Mouse (Mus musculus) hematopoietic stem cell, adult 5-6 weeks (primary cell): ENCODE results near the gene Aifm2. TPM values are rescaled to one million over a fixed set of nuclear protein-coding genes. Genes with fewer than 3 reads are reported as not detected.

Experiments
- ATAC-seq, 2 experiments: fragments of 125-278 bp in 1 of 2; replicated peaks in 1 of 2; 2 replicates each; pipeline ENCODE4 v1.8.0; 2016 to 2017; ENCODE audit warnings: inconsistent platforms in 2 of 2, mild to moderate bottlenecking in 2 of 2, moderate number of reproducible peaks in 2 of 2, low read depth in 1 of 2, moderate TSS enrichment in 1 of 2; ENCODE audit not compliant: low FRiP score in 2 of 2, poor library complexity in 2 of 2, severe bottlenecking in 2 of 2, insufficient read depth in 1 of 2, low TSS enrichment in 1 of 2
- total RNA-seq: library from RNA; stranded (forward); fragments of 172-1452, 232-1000 nt; gene quantifications from 2 replicates; pipeline ENCODE4 v1.2.3, GENCODE M21; 2017

Aifm2 gene
- total RNA-seq, 1 experiment from 2014 or later: 3.8 TPM

DNA sequence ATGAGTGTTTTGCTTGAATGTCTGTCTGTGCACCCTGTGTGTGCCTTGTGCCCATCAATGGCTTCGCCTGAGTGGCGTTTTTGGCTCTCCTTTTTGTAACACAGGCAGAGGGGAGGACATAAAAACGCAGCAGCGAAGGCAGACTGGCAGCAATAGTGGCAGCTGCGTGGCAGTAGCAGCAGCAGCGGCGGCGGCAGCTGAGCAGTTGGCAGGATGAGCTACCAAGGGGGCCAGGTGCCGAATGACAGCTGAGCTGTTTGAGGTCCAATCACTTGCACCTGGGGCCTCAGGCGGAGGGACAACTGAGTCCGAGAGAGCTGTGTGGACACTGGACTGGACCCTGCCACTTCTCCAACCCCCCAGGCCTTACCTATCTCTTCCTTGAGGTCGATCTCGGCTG lies 32.2 kb downstream of the Aifm2 start:
- no peak for ATAC-seq

DNA sequence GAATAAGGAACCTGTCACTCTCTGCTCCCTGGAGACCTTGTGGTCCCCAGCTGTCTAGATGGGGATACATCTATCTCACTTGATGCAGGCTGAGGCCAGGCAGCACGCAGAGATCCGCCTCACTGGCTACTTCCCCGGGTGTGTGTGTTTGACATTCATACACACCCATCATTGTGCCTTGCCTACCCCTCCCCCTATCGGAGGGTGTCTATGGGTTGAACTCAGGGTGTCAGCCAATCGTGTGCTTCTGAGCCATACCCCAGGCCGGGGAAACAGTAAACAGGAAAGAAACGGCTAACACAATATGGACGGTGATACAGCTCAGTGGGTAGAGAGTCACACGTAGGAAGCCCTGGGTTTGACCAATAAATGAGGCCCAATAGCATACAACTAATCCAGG lies 35.0 kb downstream of the Aifm2 start:
- no peak for ATAC-seq

DNA sequence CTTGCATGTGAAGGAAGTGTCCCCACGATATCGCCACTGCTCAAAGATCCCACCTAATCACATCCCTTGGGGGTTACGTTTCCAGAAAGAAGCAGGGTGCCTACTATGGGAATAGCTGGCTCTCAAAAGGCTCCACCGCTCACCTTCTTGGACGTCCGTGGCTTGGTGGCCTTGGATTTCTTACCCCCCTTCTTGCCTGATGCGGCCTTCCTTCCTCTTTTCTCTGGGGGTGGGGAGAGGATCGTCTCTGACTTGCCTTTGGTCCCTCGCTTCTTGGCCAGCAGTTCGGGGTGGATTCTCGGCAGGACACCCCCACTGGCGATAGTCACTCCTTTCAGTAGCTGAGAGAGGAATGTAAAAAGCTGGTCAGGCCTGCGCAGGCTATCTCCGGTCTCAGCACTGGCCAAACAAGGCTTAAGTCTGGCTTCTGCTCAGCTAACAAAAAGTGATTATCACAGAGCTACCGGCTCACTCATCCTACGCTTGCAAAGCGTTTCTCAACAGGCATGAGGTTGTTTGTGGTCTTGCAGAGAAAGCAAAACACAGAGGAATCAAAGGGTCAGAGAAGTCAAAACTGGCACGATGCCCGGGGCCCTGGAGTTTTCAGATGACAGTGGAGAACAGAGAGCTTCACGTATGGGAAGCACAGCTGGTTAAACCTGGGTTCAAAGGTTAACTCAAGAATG lies 36.6 kb downstream of the Aifm2 start:
- ATAC-seq: peak; percentile 71 to 82

DNA sequence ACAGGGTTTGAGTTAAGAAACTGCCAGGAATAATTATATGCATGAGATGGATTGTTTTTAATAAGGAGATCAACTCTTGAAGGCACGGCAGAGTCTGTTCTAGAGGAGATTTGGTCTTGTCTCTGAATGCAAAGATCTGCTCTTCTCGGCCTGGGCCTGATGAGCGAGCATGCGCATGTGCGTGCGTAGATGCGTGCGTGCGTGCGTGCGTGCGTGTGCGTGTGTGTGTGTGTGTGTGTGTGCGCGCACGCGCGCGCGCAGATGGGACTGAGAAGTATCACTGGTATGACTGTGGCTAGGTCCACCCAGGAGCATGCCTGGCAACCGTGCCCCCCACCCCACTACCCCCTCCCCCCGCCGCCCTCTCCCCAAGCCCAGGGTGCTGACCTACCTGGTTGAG lies 38.0 kb downstream of the Aifm2 start:
- no peak for ATAC-seq

DNA sequence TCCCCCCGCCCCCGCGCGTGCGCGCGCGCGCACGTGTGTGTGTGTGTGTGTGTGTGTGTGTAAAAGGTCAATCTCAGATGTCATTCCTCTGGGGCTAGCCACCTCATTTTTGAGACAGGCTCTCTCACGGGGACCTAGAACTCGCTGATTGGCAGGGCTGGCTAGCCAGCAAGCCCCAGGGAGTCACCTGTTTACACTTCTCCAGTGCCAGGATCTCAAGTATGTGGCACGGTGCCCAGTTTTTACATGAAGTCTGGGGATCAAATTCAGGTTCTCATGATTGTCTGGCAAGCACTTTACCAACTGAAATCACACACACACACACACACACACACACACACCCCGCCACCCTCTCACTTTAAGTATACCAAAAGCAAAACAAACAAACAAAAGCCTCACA lies 42.0 kb downstream of the Aifm2 start:
- no peak for ATAC-seq

DNA sequence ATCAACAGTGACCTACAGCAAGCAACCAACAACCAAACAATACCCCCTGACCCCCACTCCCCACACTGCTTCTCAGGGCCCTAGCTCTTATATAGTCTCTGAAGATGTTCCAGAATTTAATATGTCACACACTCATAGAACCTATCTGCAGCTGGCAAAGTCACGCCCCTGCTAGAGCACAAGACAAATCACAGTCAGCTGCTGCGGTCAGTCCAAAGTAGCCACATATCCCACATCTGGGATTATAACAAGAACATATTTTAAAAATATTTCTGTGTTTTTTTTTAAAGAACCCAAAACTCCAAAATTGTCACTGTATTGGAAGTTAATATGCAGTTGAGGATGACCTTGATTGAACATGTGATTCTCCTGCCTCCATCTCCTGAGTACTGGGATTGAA lies 43.8 kb downstream of the Aifm2 start:
- ATAC-seq: no peak

DNA sequence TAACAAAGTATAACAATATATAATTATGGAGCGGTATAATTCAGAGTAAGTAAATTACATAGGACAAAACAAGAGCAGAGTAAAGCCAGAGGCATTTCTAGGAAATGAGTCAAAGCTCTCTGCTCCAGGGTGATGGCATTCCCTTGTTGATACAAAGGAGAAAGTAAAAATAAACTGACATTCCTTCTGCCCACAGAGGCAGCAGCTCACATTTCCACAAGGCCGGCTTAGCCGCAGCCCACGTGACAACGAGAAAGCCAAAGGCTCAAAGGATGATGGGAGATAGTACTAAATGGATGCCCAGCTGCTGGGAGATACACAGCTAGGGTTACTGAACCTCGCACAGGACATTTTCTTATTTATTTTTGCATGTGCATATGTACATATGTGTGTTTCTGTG lies 44.8 kb downstream of the Aifm2 start:
- no peak for ATAC-seq

DNA sequence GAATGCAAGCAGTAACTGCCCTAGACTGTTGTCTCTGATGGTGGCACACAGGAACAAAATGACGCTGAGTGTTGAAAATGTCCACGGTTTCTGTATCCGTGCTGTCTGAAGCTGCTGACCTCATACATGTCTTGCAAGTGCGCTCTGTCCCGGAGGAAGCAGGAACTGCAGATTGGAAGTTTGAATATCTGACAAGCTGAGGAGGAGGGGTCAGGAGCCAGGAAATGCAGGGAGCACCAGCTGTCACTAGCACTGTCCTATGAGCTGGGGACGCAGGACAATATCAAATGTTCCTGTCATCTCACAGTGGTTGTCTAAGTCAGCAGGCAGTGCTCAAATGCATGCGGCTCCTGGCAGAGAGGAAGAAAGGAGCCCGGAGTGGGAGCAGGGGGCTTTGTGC lies 49.6 kb downstream of the Aifm2 start:
- no peak for ATAC-seq

DNA sequence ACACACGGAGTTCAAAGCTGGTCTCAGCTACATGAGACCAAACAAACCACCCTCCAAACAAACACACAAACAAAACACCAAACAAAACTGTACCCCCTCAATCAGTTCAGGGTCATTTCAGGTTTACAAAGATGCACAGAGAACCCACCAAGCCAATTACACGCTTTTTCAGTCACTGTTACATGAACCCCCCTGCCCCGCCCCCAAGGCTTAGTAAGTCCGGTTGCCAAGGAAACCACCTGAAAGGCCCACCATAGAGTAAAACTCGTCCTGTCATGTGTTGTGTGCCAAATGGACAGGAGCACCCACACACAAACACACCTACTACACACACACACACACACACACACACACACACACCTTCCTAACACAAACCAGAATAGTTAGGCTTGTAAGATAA lies 50.5 kb downstream of the Aifm2 start:
- no peak for ATAC-seq

DNA sequence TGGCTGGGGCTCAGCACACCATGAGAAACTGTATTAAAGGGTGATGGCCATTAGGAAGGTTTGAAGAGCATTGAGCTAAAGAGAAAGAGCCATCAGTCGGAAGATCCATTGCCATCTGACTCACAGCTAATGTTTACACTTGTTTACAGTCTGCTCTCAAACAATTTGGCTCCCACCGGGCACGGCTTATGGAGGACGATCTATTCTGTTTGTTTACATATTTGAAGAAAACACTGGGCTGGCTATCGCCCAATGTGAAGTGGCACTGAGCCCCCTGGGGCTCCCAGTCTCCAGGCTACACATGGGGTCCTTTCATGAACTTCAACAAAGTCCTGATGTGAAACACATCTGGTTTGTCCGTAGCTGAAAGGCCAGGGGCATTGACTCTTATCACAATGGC lies 51.7 kb downstream of the Aifm2 start:
- no peak for ATAC-seq

DNA sequence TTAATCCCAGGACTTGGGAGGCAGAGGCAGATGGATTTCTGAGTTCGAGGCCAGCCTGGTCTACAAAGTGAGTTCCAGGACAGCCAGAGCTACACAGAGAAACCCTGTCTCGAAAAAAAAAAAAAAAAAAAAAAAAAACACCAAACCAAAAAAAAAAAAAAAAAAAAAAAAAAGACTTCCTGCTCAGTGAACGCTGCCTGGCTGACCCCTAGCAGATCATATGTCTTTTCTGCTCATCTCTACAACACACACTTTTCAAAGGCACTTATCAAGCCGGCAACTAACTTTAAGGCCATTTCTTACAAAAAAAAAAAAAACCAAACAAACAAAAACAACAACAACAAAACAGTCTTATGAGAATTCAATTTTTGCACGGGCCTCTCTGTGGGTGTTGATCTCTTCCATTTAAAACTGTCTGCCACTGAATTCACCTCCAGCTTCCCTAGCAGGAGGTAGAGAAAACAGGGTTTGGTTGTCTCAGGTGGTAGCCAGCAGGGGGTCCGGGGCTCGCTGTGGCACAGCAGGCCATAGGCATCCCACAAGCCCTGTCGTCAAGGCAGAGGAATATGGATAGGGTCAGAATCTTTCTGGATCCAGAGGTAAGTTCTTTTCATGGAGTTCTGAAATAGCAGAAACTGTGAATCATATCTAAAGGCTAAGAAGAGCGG lies 66.5 kb downstream of the Aifm2 start:
- ATAC-seq: no peak

DNA sequence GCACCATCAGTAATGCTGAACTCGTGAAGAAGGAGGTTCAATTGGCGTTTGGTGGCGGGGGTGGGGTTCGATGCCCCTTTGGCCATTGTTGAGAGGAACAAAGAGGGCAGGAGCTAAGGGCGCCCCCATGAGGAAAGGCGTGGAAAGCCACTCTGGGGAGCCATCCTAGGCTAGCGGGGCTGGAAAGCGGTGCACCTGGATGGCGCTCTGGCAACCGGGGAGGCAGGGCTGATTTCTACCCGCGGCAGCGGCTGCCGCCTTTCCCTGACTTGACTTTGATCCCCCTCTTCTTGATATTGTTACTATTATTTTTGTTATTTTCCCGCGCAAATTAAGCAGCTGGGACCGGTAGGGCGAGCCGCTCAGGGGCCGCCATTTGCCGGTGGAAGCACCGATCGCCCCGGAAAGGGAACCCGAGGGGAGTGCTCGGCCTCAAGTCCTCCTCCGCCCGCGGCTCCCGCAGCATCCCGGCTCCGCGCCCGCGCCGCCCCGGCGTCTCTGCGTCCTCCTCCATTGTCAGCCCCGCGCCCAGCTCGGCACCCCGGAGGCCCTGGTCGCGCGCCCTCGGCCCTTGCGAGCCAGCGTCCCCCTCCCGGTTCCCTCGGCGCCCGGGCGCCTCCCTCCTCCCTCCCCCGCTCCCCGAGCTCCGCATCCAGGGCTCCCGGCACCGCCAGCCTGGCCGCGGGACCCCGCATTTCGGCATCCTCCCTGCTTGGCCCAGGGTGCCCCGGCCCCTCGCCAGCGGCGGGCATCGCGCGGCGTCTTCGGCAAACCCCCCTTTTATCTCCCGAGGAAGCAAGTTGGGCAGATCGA lies 67.9 kb downstream of the Aifm2 start:
- ATAC-seq: peak in 1 of 2 experiments; percentile 53; a peak in 2 of 4 replicates

DNA sequence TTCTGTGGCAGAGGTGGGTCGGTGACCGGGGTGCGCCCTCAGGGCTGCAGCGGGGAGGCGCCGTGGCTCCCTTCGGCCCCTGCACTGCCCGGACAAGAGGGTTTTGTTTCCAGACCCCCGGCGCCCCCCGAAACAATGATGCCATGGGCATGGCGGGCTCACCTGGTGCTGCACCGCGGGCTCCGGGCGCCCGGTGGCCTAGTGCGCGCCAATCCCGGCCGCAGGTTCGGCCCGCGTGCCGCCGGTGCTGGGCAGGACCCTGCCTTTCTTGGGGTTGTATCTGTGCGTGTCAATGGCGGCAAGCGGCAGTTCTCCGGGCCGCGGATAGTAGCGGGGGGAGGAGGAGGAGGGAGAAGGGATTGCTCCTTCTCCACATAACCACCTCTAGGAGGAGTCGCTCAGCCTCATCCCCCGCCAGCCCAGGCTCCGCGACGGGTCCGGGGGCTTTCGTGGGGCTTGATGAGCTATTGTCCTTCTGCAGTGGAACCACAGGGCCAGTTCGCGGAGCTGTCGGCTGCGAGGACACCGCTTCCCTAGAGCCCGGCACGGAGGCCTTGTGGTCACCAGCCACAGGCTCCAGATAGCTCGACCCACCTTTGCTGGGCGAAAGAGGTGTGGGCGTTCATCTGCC lies 68.7 kb downstream of the Aifm2 start, which contains the start of gene H2afy2:
Gene H2afy2 (minus strand): TSS at position 527 of the 631 bp plus-strand sequence.
- peak in 1 of 2 experiments; percentile 41; a peak in 2 of 4 replicates for ATAC-seq

DNA sequence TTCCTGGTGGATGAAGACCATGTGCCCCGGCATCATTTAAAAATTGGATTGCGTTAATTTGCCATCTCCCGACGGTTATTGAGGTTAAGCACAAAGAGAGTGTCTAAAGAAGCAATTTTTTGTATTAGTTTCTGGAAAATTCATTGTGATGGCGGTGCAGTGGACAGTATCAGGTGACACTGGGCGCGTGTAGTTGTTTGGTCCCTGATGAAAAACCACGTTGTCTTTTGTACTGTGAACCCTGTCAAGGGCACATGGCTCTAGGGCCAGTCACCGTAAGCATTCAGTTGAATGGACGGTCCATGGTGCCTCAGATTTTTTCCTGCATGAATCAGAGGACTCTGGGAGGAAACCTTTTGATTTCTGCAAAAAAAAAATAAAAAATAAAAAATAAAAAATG lies 69.4 kb downstream of the Aifm2 start:
- no peak for ATAC-seq

DNA sequence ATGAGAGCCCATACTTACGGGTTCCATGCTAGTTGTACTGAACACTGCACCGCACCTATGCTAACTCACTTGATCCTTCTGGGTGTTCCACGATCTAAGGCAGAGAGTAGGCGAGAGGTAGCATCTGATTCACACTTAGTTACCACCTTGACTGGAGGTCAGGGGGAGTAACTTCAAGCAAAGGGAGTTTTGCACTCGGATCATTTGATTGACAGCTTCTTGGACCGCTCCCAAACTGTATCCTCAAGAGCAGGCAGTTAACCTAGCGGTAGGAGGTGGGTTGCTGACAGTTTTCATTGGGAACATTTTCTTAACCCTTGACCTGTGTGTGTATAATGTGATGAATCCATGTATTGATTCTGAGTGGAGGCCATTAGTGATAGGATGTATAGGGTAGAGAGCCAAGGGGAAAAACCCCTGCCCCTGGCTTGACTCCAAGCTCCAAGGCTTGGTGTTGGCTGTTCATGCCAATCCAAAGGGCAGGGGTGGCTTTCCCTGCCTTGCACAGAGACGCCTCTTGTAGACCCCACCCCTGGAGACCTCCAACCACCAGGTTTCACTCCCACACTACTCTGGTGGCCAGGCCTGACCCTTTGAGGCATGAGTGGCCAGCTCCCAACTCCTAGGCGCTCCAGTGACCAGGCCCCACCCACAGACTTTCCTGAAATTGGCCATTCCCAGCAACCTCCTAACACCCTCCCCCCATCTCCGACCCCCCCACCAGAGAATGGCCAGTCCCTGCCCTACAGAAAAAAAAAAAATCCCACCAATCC lies 72.7 kb downstream of the Aifm2 start:
- ATAC-seq: no peak

DNA sequence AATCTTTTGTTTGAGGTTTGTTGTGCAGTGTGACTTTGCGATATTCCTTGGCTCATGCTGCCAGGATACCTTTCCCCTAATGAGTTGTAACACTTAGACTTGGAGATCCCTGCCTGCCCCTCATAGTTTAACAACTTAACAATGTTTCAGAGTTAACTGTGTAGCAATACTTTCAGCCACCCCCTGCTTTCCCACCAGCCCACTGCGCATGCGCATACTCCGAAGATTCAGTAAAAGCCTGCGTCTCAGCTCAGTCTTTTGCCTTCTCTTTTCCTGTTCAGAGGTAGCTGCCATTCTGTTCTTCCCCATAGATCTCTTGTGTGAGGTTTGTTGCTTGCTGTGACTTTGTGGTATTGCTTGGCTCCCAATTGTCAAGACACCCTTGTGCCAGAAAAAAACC lies 73.4 kb downstream of the Aifm2 start:
- no peak for ATAC-seq
